Mouse (Mus musculus) embryo, embryonic 9.5 days (tissue): ENCODE data around the gene Cps1.

Source experiments
- DNase-seq: peaks from one replicate; pipeline ENCODE4 v3.0.0-alpha.2; 2017; ENCODE audit errors: extremely low spot score

The Cps1 gene

GRCm38 (mm10) chr1:67122797-67123196 lies at the start of gene Cps1:
Gene Cps1 (plus strand): TSS chr1:67123026.
- DNase-seq, result no peak

- DNase-seq, result no peak
Observed at GRCm38 (mm10) chr1:67077739-67078138, 45.1 kb upstream of the Cps1 start.

- no peak for DNase-seq
Observed at GRCm38 (mm10) chr1:67078666-67079065, 44.2 kb upstream of the Cps1 start.

GRCm38 (mm10) chr1:67079146-67079545 lies 43.7 kb upstream of the Cps1 start:
- no peak for DNase-seq

GRCm38 (mm10) chr1:67092473-67092872 lies 30.4 kb upstream of the Cps1 start:
- DNase-seq, result no peak

- DNase-seq, result no peak
Observed at GRCm38 (mm10) chr1:67099215-67099614, 23.6 kb upstream of the Cps1 start.

GRCm38 (mm10) chr1:67103476-67104248 lies 19.2 kb upstream of the Cps1 start:
- DNase-seq, result peak; percentile 1

- no peak for DNase-seq
Observed at GRCm38 (mm10) chr1:67111621-67112298, 11.1 kb upstream of the Cps1 start.

- DNase-seq, result no peak
Observed at GRCm38 (mm10) chr1:67113343-67114030, 9.3 kb upstream of the Cps1 start.

GRCm38 (mm10) chr1:67116571-67116970 lies 6.3 kb upstream of the Cps1 start:
- no peak for DNase-seq

- no peak for DNase-seq
Observed at GRCm38 (mm10) chr1:67117778-67118177, 5.0 kb upstream of the Cps1 start.

- DNase-seq, result no peak
Observed at GRCm38 (mm10) chr1:67125433-67125832, 2.6 kb downstream of the Cps1 start.

- no peak for DNase-seq
Observed at GRCm38 (mm10) chr1:67143939-67144338, 21.1 kb downstream of the Cps1 start.

- no peak for DNase-seq
Observed at GRCm38 (mm10) chr1:67151246-67151645, 28.4 kb downstream of the Cps1 start.

- DNase-seq, result no peak
Observed at GRCm38 (mm10) chr1:67167283-67167682, 44.5 kb downstream of the Cps1 start.

GRCm38 (mm10) chr1:67181165-67181564 lies 58.3 kb downstream of the Cps1 start:
- DNase-seq, result peak; percentile 49

- no peak for DNase-seq
Observed at GRCm38 (mm10) chr1:67182201-67182600, 59.4 kb downstream of the Cps1 start.

- no peak for DNase-seq
Observed at GRCm38 (mm10) chr1:67183532-67183931, 60.7 kb downstream of the Cps1 start.

- no peak for DNase-seq
Observed at GRCm38 (mm10) chr1:67184134-67184533, 61.3 kb downstream of the Cps1 start.

GRCm38 (mm10) chr1:67197335-67197734 lies 74.5 kb downstream of the Cps1 start:
- no peak for DNase-seq

- DNase-seq, result peak; percentile 5
Observed at GRCm38 (mm10) chr1:67218339-67218944, 95.6 kb downstream of the Cps1 start.

GRCm38 (mm10) chr1:67223666-67224065 lies 100.8 kb downstream of the Cps1 start:
- no peak for DNase-seq
